Mouse (Mus musculus) layer of hippocampus, postnatal 25 days (tissue): Measurements from ENCODE around the gene Glce. TPM values are rescaled to one million over a fixed set of nuclear protein-coding genes. Genes with fewer than 3 reads are reported as not detected.
A peak's percentile ranks its signal among the peaks of the same experiment; 100 is the strongest.

Experiments used
- DNase-seq, 2 experiments: peaks; one replicate each; pipeline ENCODE4 v3.0.0; 2022; ENCODE audit warnings: mixed read lengths in 2 of 2, low spot score in 1 of 2; ENCODE audit errors: extremely low spot score in 1 of 2
- microRNA-seq, 2 experiments: library from miRNA; unstranded; fragments of <30 nt; microRNA quantifications; one replicate each; pipeline ENCODE4 v1.2.0; 2021
- total RNA-seq, 2 experiments: library from RNA; stranded (reverse); gene quantifications; 2 replicates each; pipeline ENCODE4 v1.2.3; 2021

The Glce gene
- total RNA-seq, 2 experiments from 2014 or later = 24.1 to 29.3 TPM

DNA sequence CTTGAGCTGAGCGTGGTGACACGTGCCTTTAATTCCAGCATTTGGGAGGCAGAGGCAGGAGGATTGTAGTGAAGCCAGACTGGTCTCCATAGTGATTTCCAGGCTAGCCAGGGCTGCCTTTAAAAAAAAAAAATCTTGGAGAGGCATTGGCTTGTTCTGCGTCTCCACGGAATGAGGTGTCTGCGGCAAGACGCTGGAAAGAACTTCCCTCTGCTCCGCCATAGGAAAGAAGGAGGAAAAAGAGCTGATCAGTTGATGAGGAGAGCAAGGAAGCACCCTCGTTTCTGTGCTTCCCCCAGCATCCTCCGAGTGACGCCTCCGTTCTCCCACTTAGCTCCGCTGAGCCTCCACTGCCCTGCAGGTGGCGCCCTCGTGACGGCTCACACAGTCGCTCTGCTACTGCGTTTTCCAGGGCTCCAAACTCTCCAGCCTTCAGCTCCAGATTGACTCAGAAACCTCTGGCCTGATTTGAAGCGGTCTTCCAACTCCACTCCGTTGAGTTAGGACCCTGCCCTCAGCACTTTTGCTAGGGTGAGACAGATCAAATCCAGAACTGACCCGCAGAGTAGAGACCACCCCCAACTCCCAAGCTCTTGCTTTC lies 82.3 kb downstream of the Glce start:
- DNase-seq = peak; percentile 83 to 96

DNA sequence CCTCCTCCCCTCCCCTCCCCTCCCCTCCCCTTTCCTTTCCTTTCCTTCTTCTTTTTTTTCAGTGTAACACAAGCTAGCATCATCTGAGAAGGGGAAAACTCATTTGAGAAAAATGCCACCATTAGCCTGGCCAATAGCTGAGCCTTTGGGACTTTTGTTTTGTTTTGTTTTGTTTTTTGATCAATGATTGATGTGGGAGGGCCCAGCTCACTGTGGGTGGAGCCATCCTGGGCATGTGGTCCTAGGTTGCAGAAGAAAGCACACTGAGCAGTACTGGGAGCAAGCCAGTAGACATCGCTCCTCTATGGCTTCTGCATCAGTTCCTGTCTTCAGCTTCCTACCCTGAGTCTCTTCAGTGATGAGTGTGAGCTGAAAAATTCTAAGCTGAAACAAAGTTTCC lies 86.6 kb downstream of the Glce start:
- no peak for DNase-seq

DNA sequence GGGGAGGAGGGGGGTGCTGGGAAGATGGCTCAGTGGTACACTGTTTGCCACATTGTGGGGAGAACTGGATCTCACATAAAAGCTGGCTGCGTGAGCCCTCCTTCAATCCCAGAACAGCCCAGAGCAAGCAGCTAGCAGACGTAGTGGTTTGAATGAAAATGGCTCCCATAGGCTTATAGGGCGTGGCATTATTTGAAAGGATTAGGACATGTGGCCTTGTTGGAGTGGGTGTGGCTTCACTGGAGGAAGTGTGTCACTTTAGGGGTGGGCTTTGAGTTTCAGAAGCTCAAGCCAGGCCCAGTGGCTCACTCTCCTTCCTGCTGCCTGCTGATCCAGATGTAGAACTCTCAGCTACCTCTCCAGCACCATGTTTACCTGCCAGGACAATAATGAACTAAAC lies 90.2 kb downstream of the Glce start:
- DNase-seq = no peak

DNA sequence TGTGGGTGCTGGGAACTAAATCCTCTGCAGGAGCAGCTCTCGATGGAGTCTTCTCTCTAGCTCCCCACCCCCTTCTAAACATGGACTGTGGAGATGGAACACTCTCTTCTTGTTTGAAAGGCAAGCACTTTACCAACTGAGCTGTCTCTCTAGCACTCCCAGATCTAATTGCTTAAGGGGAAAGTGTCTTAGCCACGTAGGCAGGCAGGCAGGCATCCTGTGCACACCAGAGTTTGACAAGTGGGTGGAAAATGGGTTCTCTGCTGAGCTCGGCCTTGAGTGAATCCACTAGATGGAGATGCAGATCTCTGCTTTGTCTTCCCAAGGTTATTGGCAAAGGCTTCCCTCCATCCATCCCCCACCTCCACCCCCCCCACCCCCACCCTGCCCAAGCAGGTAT lies 94.4 kb downstream of the Glce start:
- no peak for DNase-seq

DNA sequence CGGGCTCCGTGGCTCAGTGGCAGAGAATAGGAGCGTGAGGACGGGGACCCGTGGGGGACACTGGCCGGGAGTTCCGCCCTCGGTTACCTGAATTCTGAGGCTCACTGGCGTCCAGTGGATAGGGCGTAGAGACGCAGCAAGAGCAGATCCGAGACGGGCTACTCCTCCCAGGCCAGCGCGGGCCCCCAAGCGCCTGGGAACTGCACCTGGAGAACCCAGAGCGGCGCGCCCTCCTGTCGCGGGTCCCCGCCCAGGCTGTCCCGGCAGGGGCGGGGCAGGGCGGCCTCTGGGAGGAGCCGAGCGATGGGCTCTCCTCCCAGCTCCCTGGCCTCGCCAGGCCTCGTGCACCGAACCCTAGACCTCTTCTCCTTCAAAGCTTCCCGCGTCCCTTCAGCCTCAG lies 95.9 kb downstream of the Glce start, which contains the start of gene Paqr5:
Gene Paqr5 (minus strand): TSS at position 257 of the 400 bp plus-strand sequence.
- no peak for DNase-seq

DNA sequence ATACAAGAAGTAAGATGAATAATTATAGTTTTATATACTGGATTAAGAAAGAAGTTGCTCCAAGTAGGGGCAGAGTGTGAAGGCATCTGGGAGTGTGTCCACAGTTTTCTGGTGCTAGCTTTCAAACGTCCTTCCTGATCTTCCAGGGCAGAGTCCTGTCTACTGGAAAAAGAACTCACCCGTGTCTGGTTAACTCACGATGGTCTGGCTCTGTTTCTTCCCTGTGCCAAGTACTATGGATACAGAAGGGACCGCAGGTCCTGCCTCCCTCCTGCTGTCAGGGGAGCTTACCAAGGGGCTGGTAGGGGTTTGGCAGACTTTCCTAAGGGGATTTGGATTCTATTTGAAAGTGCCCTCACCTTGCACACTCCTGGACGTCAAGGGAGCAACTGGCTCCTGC lies 97.4 kb downstream of the Glce start:
- DNase-seq = no peak

DNA sequence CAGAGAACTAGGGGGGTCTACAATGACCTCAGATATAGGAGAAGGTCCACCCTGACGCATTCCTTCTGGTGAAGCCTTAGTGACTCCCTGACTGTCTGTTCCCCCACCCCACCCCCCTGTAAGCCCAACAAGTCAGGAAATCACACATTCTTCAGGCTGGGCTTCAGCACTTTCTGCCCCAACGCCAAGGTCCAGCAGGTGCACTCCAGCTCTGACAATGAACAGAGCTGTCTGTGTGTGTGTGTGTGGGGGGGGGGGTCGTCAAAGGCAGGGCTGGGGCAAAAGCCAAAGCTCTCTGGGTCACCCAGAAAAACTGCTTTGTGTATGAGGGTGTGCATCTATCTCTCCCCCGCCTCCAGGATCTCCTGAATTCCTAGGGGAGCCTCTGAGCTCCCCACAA lies 98.6 kb downstream of the Glce start:
- DNase-seq = no peak

DNA sequence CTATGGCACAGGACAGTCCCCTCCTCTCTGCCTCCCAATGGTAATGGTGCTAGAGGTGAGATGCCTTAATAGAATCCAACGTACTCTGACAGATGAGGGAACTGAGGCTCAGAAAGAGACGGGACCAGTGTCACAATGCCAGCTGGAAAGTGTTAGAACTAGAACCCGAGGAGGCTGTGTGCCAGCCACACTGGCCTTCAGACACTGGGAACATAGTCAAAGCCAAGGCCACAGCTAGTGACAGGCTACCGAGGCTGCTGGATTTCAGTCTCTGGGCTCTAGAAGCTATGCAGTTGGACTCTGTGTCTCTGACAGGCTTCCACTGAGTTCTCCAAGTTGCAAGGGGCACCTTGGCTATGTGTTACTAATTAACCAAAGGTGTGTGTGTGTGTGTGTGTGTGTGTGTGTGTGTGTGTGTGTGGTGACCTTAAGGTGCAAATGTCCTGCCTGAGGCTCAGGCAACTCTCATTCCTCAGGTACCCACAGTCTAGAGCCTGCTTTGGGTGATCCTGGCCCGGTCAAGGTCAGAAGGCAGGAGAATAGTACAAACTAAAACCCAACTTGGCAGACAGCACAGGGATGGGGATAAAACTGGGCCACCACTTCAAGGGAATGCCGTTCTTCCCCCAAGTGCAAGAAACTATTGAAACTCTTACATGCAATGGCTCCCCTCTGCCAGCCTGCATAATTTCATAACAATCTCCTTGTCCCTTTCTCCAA lies 99.3 kb downstream of the Glce start:
- no peak for DNase-seq

DNA sequence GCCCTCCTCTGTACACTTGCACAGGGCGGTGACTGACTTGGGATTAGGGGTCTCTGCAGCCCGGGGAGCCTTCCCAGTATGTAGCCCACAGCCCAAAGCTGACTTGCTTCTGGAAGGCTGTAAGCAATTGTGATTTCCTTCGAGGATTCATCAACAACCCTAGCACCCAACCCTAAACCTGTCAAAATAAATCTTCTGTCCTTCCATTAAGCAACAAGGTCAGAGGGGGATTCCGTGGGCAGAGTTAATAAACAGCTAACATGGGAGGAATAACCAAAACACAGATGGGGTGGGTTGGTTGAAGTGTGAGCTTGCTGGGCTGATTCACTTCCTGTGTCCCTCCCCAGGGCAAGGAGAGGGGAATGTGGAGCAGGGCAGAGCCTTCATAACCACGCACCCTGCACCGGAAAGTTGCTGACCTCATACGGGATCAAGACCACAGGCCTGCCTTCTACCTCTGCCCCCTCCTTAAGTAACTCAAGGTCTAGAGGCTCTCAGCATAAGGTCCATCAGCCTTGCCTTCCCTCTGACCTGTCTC lies 100.8 kb downstream of the Glce start:
- DNase-seq = no peak

DNA sequence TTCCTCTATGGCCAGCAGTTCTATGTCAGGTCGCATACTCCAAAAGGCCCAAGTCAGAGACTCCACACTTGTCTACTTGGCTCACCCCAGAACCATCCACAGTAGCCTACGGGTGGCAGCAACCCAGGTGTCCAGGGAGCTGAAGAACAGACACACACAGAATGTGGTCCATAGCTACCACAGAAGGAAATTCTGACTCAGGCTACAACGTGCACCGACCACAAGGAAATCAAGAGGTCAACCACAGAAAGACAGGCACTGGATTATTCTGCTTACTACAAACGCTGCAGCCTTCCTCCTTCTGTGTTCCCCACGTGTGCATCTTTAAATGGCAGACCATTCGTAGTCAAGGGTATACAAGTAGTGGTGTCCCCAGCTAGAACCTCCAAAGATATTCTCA lies 102.2 kb downstream of the Glce start:
- no peak for DNase-seq

DNA sequence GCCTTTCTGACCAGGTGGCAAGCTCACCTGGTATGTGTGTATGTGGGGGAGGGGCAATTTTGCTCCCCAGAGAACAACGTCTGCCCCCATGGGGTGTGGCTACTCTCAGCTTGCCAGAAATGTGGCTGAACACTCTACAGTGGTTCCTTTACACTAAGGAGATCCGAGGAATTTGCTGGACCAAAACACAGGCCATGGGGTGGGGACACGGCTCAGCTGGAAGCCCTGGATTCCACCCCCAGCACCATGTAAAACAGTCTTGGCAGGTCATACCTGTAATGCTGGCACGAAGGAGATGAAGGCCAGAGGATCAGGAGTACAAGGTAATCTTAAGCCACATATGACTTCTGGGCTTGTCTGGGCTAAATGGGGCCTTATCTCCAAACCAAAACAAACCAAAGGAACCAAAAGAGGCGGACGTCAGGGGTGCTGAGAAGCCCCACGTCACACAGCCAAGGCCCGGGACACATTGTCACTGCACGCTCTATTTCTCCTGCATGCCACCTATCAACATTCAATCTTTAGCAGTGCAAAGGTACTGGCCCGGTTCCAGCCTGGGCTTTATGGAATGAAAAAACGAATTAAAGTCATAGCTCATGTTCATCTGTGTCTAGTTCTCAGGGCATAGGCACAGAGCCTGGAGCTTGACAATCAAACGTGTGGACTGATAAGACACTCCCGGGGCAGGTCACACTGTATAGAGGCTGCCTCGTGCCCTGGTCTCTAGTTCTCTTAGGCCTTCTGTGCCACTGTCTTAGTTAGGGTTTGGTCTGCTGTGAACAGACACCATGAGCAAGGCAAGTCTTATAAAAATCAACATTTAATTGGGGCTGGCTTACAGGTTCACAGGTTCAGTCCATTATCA lies 104.0 kb downstream of the Glce start:
- no peak for DNase-seq

DNA sequence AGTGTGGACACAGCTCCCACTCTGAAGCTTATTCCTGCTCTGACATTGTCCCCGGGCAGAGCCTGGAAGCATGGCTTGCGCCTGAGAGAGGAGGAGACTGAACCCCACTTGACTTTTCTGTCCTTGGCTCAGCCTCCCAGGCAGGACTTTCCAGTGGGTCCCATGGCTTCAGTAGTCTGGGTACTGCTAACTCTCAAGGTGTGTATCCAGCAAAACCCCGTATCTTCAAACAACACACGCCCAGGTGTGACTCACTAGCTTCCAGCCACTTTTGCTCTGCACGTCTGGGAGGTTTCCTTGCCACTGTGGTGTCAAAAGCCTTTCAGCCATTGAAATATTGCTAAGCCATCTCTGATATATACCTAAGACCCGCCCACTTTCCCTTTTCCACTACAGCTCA lies 105.1 kb downstream of the Glce start:
- DNase-seq = no peak

DNA sequence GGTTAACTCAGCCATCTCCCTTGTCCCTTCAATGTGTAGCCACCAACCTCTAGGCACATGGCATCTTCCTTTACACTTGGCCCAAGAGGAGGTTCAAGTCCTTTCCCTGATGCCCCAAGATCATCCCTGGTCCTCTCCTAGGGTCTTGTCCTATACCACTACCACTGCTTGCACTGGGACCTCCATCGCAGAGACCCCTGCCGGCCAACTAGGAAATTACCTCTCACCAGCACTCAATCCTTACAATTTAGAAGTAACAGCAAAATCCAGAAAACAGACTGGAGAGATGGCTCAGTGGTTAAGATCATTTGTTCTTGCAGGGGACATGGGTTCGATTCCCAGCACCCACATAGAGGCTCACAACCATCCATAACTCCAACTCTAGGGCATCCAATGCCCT lies 107.0 kb downstream of the Glce start:
- DNase-seq = no peak

DNA sequence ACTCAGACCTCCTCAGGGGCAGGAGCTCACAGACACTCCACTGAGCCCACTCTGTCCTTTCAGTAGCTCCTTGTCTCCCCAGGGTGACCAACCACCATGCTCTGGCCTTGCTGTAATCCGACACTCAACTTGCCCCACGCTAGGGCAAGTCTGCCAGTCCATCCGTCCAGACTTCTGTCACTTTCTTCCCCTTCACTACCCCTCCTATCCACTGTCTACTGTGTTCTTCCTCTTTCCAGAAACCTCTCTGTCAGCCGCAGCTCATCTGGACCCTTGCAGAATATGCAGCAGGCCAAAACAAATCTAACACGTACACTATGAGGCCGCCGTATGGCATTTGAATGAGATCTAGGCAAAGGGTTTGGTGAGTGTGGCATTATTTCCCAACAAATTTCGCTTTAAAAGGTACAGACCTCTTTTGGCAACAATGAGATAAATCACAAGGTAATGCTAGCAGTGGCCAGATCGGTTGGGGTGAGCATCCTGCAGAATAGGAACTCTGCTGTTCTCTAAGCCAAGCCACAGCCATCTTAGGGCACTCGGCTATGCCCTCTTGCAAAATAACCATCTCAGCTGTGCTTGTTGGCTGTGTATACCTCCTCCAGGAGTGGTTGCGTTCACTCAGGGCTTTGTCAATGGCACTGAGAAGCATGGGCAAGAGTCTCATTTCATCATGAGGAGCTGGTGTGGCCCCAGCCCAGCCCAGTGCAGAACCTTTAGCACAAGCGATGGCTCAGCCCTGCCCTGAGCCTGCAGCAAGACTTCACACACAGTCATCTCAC lies 108.9 kb downstream of the Glce start:
- DNase-seq = no peak

DNA sequence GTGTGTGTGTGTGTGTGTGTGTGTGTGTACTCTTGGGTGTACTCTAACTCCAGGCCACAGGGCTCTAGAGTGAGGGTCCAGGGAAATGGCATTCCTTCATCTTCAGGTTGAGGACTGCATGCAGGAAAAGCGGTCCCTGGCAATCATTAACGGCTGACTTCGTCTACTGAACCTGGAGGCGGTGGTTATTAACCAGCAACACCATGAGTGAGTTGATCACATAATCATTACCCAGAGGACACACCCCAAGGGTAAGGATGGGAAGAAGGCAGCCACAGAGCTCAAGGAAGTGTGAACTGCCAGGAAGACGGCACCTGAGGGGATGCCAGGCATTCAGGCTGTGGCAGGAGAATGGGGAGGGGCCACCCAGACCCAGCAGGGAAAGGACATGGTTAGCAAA lies 114.1 kb downstream of the Glce start:
- DNase-seq = no peak

Small RNA genes lying within 50 kb of the gene (microRNA-seq; reads per million reads assigned to microRNA genes)
- 0.74 to 3.6 reads per million in 2 experiments for gene Mir5133

Other genes with a start within 250 kb of the Glce start
- 1,000 to 10,000 TPM; 1,278 to 1,525 TPM for gene Rplp1, start 208.1 kb downstream of the Glce start, total RNA-seq
- 1 to 10 TPM in 1 of 2 experiments, under 1 TPM in 1; 0.85 to 2.6 TPM for gene Kif23, start 175.9 kb downstream of the Glce start, total RNA-seq
- gene Paqr5, start 95.8 kb downstream of the Glce start, total RNA-seq = 1 to 10 TPM; 1.6 to 3.2 TPM
- gene Spesp1, start 159.6 kb upstream of the Glce start, total RNA-seq = under 1 TPM; 0.16 to 0.17 TPM
- 100 to 1,000 TPM; 285 to 296 TPM for gene Anp32a, start 218.6 kb upstream of the Glce start, total RNA-seq